Mouse (Mus musculus) limb, embryonic 11.5 days (tissue): ENCODE results near the gene Tmem219. TPM values are rescaled to one million over a fixed set of nuclear protein-coding genes. Genes with fewer than 3 reads are reported as not detected.
A peak's percentile ranks its signal among the peaks of the same experiment; 100 is the strongest.
"Not testable (repeated sequence)": the region's sequence is repeated elsewhere in the genome, so short reads cannot be mapped to it uniquely, and the experiment has no call there.

ENCODE experiments used
- ATAC-seq: fragments of 200-750 bp; cut with Nextera tagmentation; 2 replicates; pipeline ENCODE4 v1.8.0; 2017; ENCODE audit warnings: low read depth; ENCODE audit not compliant: insufficient number of reproducible peaks, low FRiP score, low TSS enrichment
- DNase-seq: peaks from one replicate; pipeline ENCODE4 v3.0.0-alpha.2; 2015; ENCODE audit warnings: low spot score
- H3K27ac ChIP-seq: fragments of 300-500 bp; sonication (generic); replicated peaks from 2 replicates; pipeline ENCODE4 v1.5.1; 2014; ENCODE audit warnings: low read depth, mild to moderate bottlenecking, low read length
- H3K27me3 ChIP-seq: fragments of 300-500 bp; sonication (generic); 2 replicates; pipeline ENCODE4 v1.6.1; 2014; ENCODE audit warnings: mild to moderate bottlenecking, low read length, mixed read lengths; ENCODE audit not compliant: control insufficient read depth, insufficient read depth
- H3K36me3 ChIP-seq: fragments of 300-500 bp; sonication (generic); 2 replicates; pipeline ENCODE4 v1.6.1; 2014; ENCODE audit warnings: mild to moderate bottlenecking, low read length, moderate library complexity, mixed read lengths; ENCODE audit not compliant: control insufficient read depth, insufficient read depth
- H3K4me1 ChIP-seq: fragments of 300-500 bp; sonication (generic); 2 replicates; pipeline ENCODE4 v1.6.1; 2014; ENCODE audit warnings: low read length, mixed read lengths; ENCODE audit not compliant: control insufficient read depth, insufficient read depth
- H3K4me2 ChIP-seq: fragments of 300-500 bp; sonication (generic); 2 replicates; pipeline ENCODE4 v1.6.1; 2014; ENCODE audit warnings: low read depth, mild to moderate bottlenecking, moderate library complexity; ENCODE audit not compliant: severe bottlenecking
- H3K4me3 ChIP-seq: fragments of 300-500 bp; sonication (generic); 2 replicates; pipeline ENCODE4 v1.5.1; 2014; ENCODE audit warnings: low read depth, low read length
- H3K9ac ChIP-seq: fragments of 300-500 bp; sonication (generic); 2 replicates; pipeline ENCODE4 v1.6.1; 2014; ENCODE audit warnings: mild to moderate bottlenecking, low read length
- H3K9me3 ChIP-seq: fragments of 300-500 bp; sonication (generic); 2 replicates; pipeline ENCODE4 v1.6.1; 2016; ENCODE audit warnings: low read length; ENCODE audit not compliant: control insufficient read depth
- WGBS: fragments of 180-500 bp; shearing (Covaris S2); extraction: QIAGEN DNeasy Blood & Tissue Kit; methylation state at CpG from one replicate; pipeline ENCODE4 v1.1.7; 2014; 5-methylcytosine and 5-hydroxymethylcytosine counted together
- polyA plus RNA-seq: library from polyadenylated mRNA; unstranded; fragments of >200 nt; fragmentation: Nextera tagmentation; extraction: Ambion mirVana; gene quantifications from 2 replicates; pipeline ENCODE4 v1.2.1, GENCODE M21; 2014

Gene Tmem219
- polyA plus RNA-seq, 1 experiment from 2014 or later: 16.5 TPM

DNA sequence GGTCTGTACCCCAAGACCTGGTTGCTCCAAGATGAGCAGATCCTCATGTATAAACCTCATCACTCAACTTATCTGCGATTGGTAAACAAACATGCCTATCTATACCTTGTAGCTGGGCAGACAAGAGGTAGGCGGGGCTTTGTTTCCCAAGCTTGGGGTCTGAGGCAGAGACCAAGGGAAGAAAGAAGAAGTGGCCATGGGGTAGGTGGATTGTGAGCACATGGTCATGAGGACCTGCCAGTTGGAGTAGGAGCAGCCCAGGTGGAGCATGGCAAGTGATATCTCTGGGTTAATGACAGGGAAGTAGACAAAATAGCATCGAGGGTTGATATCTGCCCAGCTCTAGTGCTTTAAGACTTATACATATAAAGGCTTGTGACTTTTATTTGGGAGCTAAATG is 7.9 kb downstream of the Tmem219 start:
- ATAC-seq: no peak
- Histone ChIP-seq H3K4me1 (no peaks in the 10 kb centered on the region), H3K9me3 (no peaks in the 10 kb centered on the region)

DNA sequence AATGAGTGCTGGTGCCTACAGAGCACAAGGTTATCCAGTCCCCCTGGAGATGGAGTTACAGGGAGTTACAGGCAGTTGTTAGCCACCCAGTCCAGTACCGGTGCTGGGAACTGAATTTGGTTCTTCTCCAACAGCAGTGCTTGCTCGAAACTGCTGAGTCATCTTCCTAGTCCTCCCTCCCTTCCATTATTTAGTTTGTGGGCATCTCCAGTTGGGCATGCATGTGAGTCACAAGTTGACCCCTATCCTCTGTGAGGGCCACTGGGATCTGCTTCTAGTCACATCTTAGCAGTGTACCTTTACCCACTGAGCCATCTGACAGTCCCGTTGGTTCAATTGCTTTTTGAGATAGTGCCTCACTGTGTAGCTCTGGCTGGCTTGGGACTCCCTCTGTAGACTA is 17.1 kb downstream of the Tmem219 start:
- no peak overlapping the region for H3K9ac ChIP-seq
- no peaks in the 10 kb centered on the region for H3K36me3 ChIP-seq
- no peak overlapping the region for H3K4me3 ChIP-seq
- 73% methylated on average over 3 of the region's 3 CpGs for WGBS
- no peak overlapping the region for H3K27ac ChIP-seq
- H3K4me1 ChIP-seq: no peaks in the 10 kb centered on the region
- DNase-seq (no peak), ATAC-seq (no peak)
- H3K27me3 ChIP-seq: no peaks in the 10 kb centered on the region
- H3K4me2 ChIP-seq: no peak overlapping the region
- H3K9me3 ChIP-seq: no peaks in the 10 kb centered on the region

More for the DNA sequence above, 7.9 kb downstream of the Tmem219 start:
- Histone ChIP-seq H3K27ac (no peak overlapping the region), H3K9ac (no peak overlapping the region), H3K36me3 (no peaks in the 10 kb centered on the region), H3K27me3 (no peaks in the 10 kb centered on the region), H3K4me2 (no peak overlapping the region), H3K4me3 (no peak overlapping the region)
- no peak for DNase-seq
- 92% methylated on average over 3 of the region's 3 CpGs for WGBS

DNA sequence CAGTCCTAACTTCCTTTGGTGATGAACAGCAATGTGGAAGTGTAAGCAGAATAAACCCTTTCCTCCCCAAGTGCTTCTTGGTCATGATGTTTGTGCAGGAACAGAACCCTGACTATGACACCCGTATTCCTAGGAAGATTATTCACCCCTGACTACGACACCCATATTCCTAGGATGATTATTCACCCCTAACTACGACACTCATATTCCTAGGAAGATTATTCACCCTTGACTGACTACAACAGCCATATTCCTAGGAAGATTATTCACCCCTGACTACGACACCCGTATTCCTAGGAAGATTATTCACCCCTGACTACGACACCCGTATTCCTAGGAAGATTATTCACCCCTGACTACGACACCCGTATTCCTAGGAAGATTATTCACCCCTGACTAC is 22.9 kb downstream of the Tmem219 start:
- H3K4me3 ChIP-seq, H3K27me3 ChIP-seq, H3K4me1 ChIP-seq, H3K27ac ChIP-seq, H3K36me3 ChIP-seq, H3K9ac ChIP-seq, DNase-seq, ATAC-seq, H3K4me2 ChIP-seq, H3K9me3 ChIP-seq: not testable (repeated sequence)
- 91% methylated on average over 7 of the region's 9 CpGs for WGBS

DNA sequence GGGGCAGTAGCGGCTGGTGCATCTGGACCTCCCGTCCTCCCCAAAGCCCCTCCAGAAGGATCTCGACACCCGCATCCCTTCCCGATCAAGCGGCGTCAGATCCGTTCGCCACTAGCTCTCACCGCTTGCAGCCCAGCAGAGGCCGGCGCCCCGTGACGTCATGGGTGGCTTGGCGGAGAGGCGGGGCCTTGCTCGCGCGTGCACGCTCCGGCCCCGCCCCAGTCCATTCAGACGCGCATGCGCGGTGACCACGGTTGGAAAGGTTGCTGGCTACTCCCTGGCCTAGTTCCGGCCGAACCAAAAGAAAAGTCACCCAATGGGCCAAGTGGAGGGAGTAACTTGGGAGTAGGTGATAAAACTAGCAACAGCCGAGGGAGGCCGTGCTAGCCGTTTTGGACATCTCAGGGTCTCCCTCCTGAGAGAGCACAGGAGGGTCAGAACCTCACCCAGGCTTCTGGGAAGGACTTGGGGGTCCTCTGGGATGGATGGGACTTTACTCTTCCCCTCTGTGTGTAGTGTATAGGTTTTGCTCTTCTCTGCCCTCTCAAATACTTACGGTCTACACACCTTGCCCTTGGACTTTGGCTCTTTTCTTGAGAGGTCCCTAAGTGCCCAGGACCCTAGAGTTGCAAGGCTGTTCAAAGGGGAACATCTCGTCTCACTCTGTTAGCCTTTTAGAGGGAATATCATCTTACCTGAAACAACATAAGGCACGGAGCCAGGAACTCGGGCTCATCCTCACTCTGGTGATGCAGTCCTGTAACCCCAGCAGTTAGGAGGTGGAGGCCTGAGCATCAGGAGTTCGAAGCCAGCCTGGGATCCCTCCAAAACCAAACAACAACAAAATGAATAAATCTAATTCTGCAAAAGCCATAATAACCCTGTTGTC is 24.4 kb downstream of the Tmem219 start:
- DNase-seq: peak; percentile 99
- Histone ChIP-seq H3K27ac (peak overlapping the region; percentile 33; the same call in 1 of the 2 replicates), H3K4me3 (peak overlapping the region; percentile 50), H3K4me2 (peak overlapping the region; percentile 62), H3K9ac (peak overlapping the region; percentile 61), H3K9me3 (no peaks in the 10 kb centered on the region), H3K36me3 (no peaks in the 10 kb centered on the region), H3K4me1 (no peaks in the 10 kb centered on the region; the same call in 1 of the 2 replicates), H3K27me3 (no peaks in the 10 kb centered on the region)
- peak; percentile 87 for ATAC-seq
- WGBS: 12% methylated on average over 37 of the region's 37 CpGs

DNA sequence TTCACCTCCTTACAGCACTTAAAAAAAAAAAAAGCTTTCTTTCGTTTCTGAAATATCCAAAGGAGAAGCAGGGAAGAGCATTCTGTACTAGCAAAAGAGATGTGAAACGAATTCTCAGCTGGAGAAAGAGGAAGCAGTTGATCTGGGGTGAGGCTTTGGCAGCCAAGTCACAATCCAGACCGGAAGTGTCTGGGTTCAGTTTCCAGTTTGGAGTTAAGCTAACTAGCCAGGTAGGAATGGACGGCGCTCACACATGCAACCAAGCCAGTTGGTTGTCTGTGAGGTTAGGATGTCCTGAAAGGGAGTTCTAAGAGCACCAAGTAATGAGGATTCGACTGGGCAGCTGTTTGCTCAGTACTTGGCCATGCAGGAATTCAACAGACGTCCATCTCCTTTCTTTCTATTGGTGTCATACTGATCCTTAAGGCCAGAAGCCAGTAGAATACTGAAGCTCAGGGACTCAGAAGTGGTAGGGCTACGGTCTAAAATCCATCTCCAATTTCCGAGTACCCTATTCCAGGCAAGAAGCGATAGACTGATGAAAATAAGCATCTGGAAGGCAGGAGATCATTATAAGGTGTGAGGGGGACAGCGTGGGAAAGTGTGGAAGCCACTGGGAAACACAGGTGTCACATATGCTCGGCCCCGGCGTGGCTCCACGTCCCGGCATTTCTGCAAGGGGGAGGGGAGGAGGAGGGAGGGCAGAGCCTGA is 25.2 kb downstream of the Tmem219 start:
- Histone ChIP-seq H3K4me2 (peak overlapping the region; percentile 62), H3K36me3 (no peaks in the 10 kb centered on the region), H3K9me3 (no peaks in the 10 kb centered on the region), H3K9ac (peak overlapping the region; percentile 61), H3K4me1 (no peaks in the 10 kb centered on the region; the same call in 1 of the 2 replicates), H3K4me3 (peak overlapping the region; percentile 50), H3K27me3 (no peaks in the 10 kb centered on the region), H3K27ac (no peak overlapping the region)
- no peak for ATAC-seq
- no peak for DNase-seq
- WGBS: 27% methylated on average over 16 of the region's 16 CpGs

DNA sequence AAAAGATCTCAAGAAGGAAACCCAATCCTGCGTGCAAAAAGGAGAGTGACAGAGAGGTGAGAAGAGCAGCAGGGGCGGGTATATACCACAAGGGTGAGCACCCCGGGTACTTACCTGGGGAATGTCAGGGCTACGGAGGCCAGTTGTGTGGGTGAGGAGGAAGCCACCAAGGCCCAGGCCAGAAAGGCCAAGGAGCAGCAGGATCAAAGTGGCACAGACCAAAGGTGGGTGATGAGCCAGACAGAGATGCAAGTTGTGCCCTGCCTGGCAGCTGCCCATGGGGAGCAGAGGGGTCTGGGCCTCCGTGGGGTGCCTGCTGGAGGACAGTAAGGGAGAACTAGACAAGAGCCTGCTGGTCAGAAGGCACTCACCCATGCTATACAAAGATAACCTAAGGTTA is 25.8 kb downstream of the Tmem219 start:
- no peak overlapping the region for H3K4me3 ChIP-seq
- H3K27me3 ChIP-seq: no peaks in the 10 kb centered on the region
- no peaks in the 10 kb centered on the region for H3K9me3 ChIP-seq
- no peak for DNase-seq
- H3K36me3 ChIP-seq: no peaks in the 10 kb centered on the region
- H3K4me2 ChIP-seq: no peak overlapping the region
- H3K9ac ChIP-seq: no peak overlapping the region
- H3K4me1 ChIP-seq: no peaks in the 10 kb centered on the region; the same call in 1 of the 2 replicates
- 77% methylated on average over 5 of the region's 5 CpGs for WGBS
- no peak for ATAC-seq
- H3K27ac ChIP-seq: no peak overlapping the region

DNA sequence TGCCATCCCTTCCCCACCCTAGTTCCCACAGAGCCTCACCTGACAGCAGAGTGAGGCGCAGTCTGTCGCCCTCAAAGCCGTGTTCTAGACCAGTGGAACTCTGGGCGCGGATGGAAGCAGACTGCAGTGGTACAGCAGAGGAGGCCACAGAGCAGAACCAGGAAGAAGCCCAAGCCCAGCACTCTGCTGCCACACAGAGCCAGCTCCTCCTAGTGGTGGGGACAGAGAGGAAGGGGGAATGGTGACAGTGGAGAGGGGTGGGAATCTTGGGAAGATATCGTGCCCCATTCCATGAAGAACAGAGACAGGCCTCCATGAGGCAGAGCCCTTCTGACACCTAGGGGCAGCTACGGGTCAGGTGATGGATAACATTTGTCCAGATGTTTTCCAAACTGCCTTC is 33.9 kb downstream of the Tmem219 start:
- ATAC-seq: no peak
- no peak for DNase-seq
- WGBS: 51% methylated on average over 7 of the region's 7 CpGs
- H3K4me3 ChIP-seq: no peak overlapping the region
- no peak overlapping the region for H3K4me2 ChIP-seq
- no peak overlapping the region for H3K27ac ChIP-seq
- no peaks in the 10 kb centered on the region for H3K27me3 ChIP-seq
- H3K36me3 ChIP-seq: no peaks in the 10 kb centered on the region
- H3K4me1 ChIP-seq: no peaks in the 10 kb centered on the region
- H3K9ac ChIP-seq: no peak overlapping the region
- no peaks in the 10 kb centered on the region for H3K9me3 ChIP-seq

DNA sequence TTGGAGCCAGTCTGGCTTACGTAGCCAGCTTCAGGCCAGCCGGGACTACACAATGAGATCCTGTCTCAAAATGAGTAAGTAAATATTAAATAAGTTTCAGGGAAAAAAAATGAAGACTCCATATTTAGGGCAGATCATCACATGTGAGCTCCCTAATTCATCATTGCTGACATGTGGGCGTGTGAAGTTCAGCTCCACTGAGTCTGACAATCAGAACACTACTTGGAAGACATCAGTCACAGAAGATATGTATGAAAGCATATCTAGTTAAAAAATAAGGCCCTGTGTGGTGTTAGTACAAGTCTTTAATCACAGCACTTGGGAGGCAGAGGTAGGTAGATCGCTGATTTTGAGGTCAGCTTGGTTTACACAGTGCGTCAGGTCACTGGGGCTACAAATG is 35.4 kb downstream of the Tmem219 start:
- no peaks in the 10 kb centered on the region for H3K27me3 ChIP-seq
- no peak overlapping the region for H3K27ac ChIP-seq
- WGBS: 87% methylated on average over 5 of the region's 5 CpGs
- no peak overlapping the region for H3K4me2 ChIP-seq
- H3K9me3 ChIP-seq: no peaks in the 10 kb centered on the region
- H3K4me1 ChIP-seq: peaks cover 2% of the 10 kb centered on the region; the same call in 1 of the 2 replicates
- no peak overlapping the region for H3K9ac ChIP-seq
- H3K4me3 ChIP-seq: no peak overlapping the region
- H3K36me3 ChIP-seq: no peaks in the 10 kb centered on the region
- no peak for ATAC-seq
- DNase-seq: no peak
